Mouse (Mus musculus): ENCODE results near the gene Nrxn3. TPM values are rescaled to one million over a fixed set of nuclear protein-coding genes. Genes with fewer than 3 reads are reported as not detected.

The Nrxn3 gene
- polyA plus RNA-seq, 1 experiment from 2014 or later = 4.4 TPM

DNA sequence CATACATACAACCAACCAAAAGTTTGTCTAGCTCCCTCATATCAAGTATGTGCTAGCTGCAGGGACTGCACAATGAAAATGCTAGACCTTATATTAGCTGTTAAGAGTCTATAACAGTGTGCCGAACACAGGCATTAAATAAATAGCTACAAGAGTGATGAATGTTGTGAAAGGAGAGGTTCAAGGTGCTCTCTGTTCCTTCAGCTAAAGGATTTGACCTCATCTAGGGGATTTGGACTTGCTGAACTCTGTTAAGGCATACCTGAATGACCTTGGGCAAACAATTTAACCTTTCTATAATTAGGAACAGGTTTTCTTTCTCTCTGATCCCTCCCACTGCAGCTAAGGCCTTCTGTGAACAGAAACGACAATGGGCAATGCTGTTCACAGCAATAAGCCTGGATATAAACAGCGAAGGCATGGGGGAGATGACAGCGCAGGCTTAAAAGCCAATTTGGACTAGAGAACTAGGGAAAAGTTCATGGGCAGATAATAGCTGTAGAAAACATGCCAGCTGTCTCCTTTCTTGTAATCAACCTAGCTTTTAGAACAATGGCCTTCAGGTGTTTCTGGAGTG lies 839.4 kb downstream of the Nrxn3 start:
- 0 out of 2 replicates have a peak, but pooled peaks cover 4% of the 10 kb centered on the region for H3K4me1 ChIP-seq
- H3K27ac ChIP-seq (replicated peaks) = no peak overlapping the region
- H3K9me3 ChIP-seq = no peaks in the 10 kb centered on the region
- no peak overlapping the region for H3K4me3 ChIP-seq
- no peak for DNase-seq (ENCODE audit: low spot score)
- 54% methylated on average over 4 of the region's 4 CpGs for WGBS
- 0 out of 2 replicates have a peak, but pooled peaks cover 6% of the 10 kb centered on the region for H3K27me3 ChIP-seq (replicated peaks; ENCODE audit: low read depth, poor library complexity, severe bottlenecking)
- H3K36me3 ChIP-seq (replicated peaks) = no peaks in the 10 kb centered on the region

DNA sequence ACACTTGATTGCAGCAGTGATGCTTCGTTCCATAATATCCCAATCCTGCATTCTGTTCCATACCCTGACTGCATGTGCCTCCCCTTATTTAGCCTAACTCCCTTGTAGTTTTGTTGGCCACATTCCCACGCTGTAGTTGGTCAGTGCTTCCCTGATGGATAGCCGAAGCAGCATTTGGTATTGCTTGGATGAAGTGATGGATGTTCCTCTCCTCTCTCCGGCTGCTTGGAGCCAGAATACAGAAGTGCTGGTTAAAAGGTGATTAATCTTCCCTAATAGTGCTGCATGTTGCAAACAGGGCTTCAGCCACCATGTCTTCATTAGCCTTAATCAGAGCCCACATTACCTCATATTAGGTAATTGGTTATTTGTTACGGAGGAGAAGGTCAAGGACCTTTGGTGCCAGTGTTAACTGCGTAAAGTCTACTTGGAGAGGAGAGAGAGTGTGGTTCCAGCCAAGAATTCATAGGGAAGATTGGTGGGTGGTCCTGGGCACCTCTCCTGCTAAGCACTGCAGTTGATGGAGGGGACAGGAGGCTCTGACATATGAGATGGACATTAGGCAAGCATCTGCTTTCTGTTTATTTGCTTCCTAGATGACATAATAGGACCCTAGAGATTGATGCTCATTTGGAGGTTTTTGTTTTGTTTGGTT lies 846.2 kb downstream of the Nrxn3 start:
- H3K4me1 ChIP-seq = no peaks in the 10 kb centered on the region
- H3K27ac ChIP-seq (replicated peaks) = no peak overlapping the region
- no peaks in the 10 kb centered on the region for H3K36me3 ChIP-seq (replicated peaks)
- DNase-seq (ENCODE audit: low spot score) = no peak
- 0 out of 2 replicates have a peak, but pooled peaks cover 6% of the 10 kb centered on the region for H3K27me3 ChIP-seq (replicated peaks; ENCODE audit: low read depth, poor library complexity, severe bottlenecking)
- H3K9me3 ChIP-seq = no peaks in the 10 kb centered on the region
- no peak overlapping the region for H3K4me3 ChIP-seq
- WGBS = 77% methylated on average over 6 of the region's 6 CpGs

DNA sequence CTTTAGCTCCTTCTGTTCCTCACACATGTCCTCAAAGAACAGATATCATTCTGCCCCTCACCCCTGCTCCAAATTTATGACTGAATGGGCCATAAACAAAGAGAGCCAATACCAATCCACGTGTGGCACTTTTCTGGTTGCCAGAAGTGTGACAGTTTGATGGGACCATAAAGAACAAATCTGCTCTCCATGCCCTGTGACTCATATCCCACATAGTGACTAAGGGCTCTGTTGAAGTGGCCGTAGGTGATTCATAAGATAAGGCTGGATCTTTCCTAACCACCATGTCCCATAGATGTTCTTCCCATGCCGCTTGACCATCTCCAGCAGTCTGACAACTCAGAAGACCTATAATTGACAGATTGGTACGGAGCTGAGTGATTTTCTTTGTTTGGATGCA lies 869.8 kb downstream of the Nrxn3 start:
- H3K4me3 ChIP-seq = no peak overlapping the region
- H3K27ac ChIP-seq (replicated peaks) = no peak overlapping the region
- DNase-seq (ENCODE audit: low spot score) = no peak
- no peaks in the 10 kb centered on the region for H3K27me3 ChIP-seq (replicated peaks; ENCODE audit: low read depth, poor library complexity, severe bottlenecking)
- H3K36me3 ChIP-seq (replicated peaks) = no peaks in the 10 kb centered on the region
- H3K9me3 ChIP-seq = no peaks in the 10 kb centered on the region
- 90% methylated on average over 4 of the region's 4 CpGs for WGBS
- no peaks in the 10 kb centered on the region for H3K4me1 ChIP-seq

DNA sequence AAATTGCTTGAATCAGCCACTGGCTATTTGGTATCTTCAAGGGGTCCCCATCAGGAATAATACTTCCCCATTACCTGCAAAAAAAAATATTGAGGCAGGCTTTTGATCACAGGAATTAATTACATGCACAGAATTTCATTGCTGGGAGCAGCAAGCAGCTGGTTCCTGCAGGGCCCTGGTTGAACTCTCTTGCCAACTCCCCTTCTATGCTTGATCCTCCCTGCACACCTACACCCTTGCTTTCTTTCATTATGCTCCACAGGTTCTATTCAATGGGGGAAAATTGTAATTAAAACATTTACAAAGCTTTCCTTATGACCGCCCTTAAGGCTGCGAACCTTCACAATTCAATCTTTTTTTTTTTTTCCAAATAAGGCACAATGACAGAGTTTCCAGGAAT lies 891.0 kb downstream of the Nrxn3 start:
- whole genome bisulfite sequencing = 68% methylated on average over 2 of the region's 2 CpGs
- DNase-seq (ENCODE audit: low spot score) = no peak
- Histone ChIP-seq H3K4me1 (no peaks in the 10 kb centered on the region), H3K9me3 (no peaks in the 10 kb centered on the region), H3K27ac (replicated peaks) (no peak overlapping the region), H3K27me3 (replicated peaks; ENCODE audit: low read depth, poor library complexity, severe bottlenecking) (no peaks in the 10 kb centered on the region), H3K4me3 (no peak overlapping the region), H3K36me3 (replicated peaks) (no peaks in the 10 kb centered on the region)

DNA sequence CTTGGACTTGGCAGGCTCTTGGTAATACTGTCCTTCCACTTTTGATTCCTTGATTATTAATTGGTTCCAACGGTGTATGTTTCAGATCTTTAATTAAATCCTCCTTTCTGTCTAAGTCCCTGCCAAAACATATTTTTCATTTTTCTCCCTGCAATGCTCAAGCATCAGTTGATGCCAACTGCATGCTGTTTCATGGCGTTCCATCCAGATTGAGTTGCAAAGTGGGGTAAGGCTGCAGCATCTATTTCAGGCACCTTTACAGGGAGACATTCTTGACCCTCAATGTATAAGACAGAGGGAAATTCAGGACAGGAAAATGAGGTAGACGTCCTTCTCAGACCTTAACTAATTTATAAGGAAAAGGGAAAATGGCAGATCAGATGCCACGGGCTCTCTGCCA lies 903.1 kb downstream of the Nrxn3 start:
- Histone ChIP-seq H3K27ac (replicated peaks) (no peak overlapping the region), H3K27me3 (replicated peaks; ENCODE audit: low read depth, poor library complexity, severe bottlenecking) (no peaks in the 10 kb centered on the region), H3K9me3 (no peaks in the 10 kb centered on the region), H3K36me3 (replicated peaks) (no peaks in the 10 kb centered on the region), H3K4me1 (no peaks in the 10 kb centered on the region), H3K4me3 (no peak overlapping the region)
- DNase-seq (ENCODE audit: low spot score) = no peak
- WGBS = 83% methylated on average over 4 of the region's 4 CpGs

DNA sequence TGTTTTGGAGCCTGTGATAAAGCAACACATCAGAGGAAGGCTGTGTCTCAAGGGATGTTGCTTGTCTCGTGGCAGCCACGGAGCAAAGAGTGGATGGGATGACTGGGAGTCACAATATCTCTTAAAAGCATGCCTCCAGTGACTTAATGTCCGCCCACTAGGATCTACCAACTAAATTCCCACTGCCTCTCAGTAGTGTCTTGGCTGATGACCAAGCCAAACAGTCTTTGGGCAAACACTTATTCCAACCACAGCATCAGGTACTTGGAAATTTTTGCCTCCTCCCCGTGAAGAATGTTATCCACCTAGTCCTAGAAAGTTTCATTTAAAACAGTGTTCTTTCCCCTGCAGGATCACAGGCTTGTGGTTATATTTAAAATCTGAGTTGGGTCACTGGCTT lies 917.4 kb downstream of the Nrxn3 start:
- no peak overlapping the region for H3K4me3 ChIP-seq
- H3K27me3 ChIP-seq (replicated peaks; ENCODE audit: low read depth, poor library complexity, severe bottlenecking) = no peaks in the 10 kb centered on the region
- H3K27ac ChIP-seq (replicated peaks) = no peak overlapping the region
- no peaks in the 10 kb centered on the region for H3K9me3 ChIP-seq
- 81% methylated on average over 4 of the region's 4 CpGs for WGBS
- no peaks in the 10 kb centered on the region for H3K36me3 ChIP-seq (replicated peaks)
- no peaks in the 10 kb centered on the region for H3K4me1 ChIP-seq
- DNase-seq (ENCODE audit: low spot score) = no peak

DNA sequence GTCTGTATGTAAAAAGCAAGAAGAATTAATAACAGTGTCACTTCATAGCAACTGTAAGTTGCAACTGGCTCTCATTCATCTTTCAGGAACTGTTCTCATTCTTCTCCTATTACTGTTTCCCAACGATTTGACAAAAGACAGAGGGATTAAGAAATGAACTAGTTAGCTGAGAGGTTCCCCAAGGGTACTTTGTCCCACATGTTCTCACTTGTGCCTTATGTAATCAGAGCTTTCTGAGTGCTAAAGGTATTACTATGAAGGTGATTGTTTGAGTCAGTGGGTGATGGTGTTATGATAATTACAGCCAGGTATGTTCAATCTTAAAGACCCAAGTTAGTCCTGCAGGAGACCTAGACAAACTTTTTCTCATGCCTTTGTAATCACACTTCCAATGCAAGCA lies 918.8 kb downstream of the Nrxn3 start:
- no peaks in the 10 kb centered on the region for H3K9me3 ChIP-seq
- no peak overlapping the region for H3K4me3 ChIP-seq
- no peaks in the 10 kb centered on the region for H3K4me1 ChIP-seq
- no peaks in the 10 kb centered on the region for H3K36me3 ChIP-seq (replicated peaks)
- 22% methylated on average over 1 of the region's 1 CpGs for WGBS
- no peaks in the 10 kb centered on the region for H3K27me3 ChIP-seq (replicated peaks; ENCODE audit: low read depth, poor library complexity, severe bottlenecking)
- H3K27ac ChIP-seq (replicated peaks) = no peak overlapping the region
- DNase-seq (ENCODE audit: low spot score) = no peak

DNA sequence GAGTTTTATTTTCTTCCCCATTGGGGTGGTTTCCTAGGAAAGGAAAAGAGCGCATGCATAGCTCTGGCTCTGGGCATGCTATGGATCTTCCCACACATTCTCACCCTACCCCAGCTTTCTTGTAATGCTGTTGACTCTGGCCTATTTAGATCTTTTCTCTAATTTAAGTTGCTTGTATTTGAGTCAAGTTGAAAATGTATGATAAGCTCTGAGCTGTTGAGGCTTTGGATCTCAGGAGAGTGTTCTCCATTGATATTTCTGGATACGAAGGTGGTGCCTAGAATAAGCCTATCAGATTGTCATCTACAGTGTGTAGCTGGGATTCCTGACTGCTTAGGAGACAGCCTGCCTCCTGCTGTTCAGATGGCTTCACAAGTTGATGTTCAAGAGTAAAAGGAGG lies 930.5 kb downstream of the Nrxn3 start:
- 88% methylated on average over 2 of the region's 2 CpGs for WGBS
- no peak overlapping the region for H3K4me3 ChIP-seq
- DNase-seq (ENCODE audit: low spot score) = no peak

DNA sequence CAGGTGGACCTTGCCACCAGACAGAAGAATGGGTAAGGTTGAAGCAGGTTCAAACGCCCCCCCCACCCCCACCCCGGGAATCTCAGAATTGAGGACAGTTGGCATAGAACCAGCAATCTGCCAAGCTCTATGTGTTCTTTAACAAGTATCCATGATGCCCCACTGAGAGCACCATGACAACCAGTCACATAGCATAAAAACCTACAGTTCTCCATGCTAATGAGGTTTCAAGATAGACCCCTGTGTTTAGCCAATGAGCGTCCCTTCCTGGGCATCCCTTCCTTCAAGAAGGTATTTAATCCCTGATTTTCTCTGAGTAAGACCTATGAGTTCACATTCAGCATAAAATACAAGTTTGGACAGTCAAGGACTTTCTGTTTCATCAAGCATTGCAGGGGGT lies 938.5 kb downstream of the Nrxn3 start:
- no peaks in the 10 kb centered on the region for H3K4me1 ChIP-seq
- no peak overlapping the region for H3K4me3 ChIP-seq
- DNase-seq (ENCODE audit: low spot score) = no peak
- H3K9me3 ChIP-seq = no peaks in the 10 kb centered on the region
- H3K27me3 ChIP-seq (replicated peaks; ENCODE audit: low read depth, poor library complexity, severe bottlenecking) = no peaks in the 10 kb centered on the region
- H3K36me3 ChIP-seq (replicated peaks) = no peaks in the 10 kb centered on the region
- H3K27ac ChIP-seq (replicated peaks) = no peak overlapping the region
- 77% methylated on average over 3 of the region's 3 CpGs for WGBS

More for the DNA sequence above, 930.5 kb downstream of the Nrxn3 start:
- Histone ChIP-seq H3K36me3 (replicated peaks) (no peaks in the 10 kb centered on the region), H3K27ac (replicated peaks) (no peak overlapping the region), H3K27me3 (replicated peaks; ENCODE audit: low read depth, poor library complexity, severe bottlenecking) (no peaks in the 10 kb centered on the region), H3K4me1 (no peaks in the 10 kb centered on the region), H3K9me3 (no peaks in the 10 kb centered on the region)

DNA sequence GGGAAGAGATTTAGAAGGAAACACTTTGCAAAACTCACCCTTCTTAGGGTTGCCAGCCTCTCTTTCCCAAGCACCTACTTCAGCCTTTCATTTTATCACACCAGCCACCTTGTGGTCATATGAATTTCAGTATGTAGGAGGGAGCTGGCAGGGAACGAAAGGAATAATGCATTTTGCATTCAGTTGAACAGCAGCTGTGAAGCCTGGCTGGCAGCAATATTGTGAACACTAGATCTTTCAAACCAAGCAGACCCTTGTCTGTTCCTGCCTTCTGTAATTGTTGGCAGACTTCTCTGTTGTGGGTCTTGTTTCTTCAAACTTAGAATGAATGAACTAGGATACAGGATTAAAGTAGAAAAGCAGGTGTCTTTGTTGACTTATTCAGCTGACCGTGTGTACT lies 946.2 kb downstream of the Nrxn3 start:
- DNase-seq (ENCODE audit: low spot score) = no peak
- H3K36me3 ChIP-seq (replicated peaks) = no peaks in the 10 kb centered on the region
- WGBS = 82% methylated on average over 2 of the region's 2 CpGs
- H3K27me3 ChIP-seq (replicated peaks; ENCODE audit: low read depth, poor library complexity, severe bottlenecking) = no peaks in the 10 kb centered on the region
- no peaks in the 10 kb centered on the region for H3K4me1 ChIP-seq
- H3K27ac ChIP-seq (replicated peaks) = no peak overlapping the region
- no peak overlapping the region for H3K4me3 ChIP-seq
- H3K9me3 ChIP-seq = no peaks in the 10 kb centered on the region

DNA sequence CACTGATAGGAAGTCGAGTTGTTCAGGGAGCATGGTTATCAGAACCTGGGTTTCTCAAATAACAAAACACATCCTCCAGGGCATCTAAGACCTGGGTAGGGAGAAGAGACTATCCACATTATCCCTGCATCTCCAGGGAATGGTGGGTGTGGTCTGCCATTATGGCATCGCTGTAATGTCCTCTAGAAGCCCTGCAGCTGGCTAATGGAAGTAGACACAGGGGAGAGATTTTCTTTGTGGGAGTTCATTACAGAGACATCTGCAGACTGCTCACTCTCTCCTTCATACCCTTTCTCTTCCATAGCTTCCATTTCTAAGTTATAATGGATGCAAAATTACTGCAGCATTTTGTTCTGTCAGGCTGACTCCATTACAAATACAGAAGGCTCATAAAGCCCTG lies 950.1 kb downstream of the Nrxn3 start:
- Histone ChIP-seq H3K27ac (replicated peaks) (no peak overlapping the region), H3K36me3 (replicated peaks) (no peaks in the 10 kb centered on the region), H3K27me3 (replicated peaks; ENCODE audit: low read depth, poor library complexity, severe bottlenecking) (no peaks in the 10 kb centered on the region), H3K9me3 (no peaks in the 10 kb centered on the region), H3K4me3 (no peak overlapping the region), H3K4me1 (peaks cover 5% of the 10 kb centered on the region; the same call in 1 of the 2 replicates)
- WGBS = 69% methylated on average over 2 of the region's 2 CpGs
- DNase-seq (ENCODE audit: low spot score) = no peak

DNA sequence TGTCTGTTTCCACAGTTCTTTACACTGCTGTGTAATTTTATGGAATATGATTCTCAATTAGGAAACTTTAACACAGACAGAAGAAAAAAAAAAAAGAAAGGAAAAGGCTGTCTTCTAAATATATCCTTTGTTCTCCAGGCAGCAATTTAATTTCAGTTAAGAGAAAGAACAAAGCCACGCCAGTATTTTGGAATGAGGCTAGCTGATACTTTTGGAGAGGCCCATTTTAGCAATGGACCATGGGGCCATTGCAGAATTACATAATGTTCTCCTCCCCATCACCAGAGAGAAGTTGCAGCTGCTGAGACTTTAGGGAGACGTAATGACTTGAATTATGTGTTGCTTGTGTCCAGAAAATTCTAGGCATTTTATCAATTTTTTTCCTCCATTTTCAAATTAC lies 963.0 kb downstream of the Nrxn3 start:
- no peaks in the 10 kb centered on the region for H3K36me3 ChIP-seq (replicated peaks)
- no peaks in the 10 kb centered on the region for H3K4me1 ChIP-seq
- no peaks in the 10 kb centered on the region for H3K27me3 ChIP-seq (replicated peaks; ENCODE audit: low read depth, poor library complexity, severe bottlenecking)
- 81% methylated on average over 2 of the region's 2 CpGs for WGBS
- H3K27ac ChIP-seq (replicated peaks) = no peak overlapping the region
- DNase-seq (ENCODE audit: low spot score) = no peak
- no peaks in the 10 kb centered on the region for H3K9me3 ChIP-seq
- no peak overlapping the region for H3K4me3 ChIP-seq

DNA sequence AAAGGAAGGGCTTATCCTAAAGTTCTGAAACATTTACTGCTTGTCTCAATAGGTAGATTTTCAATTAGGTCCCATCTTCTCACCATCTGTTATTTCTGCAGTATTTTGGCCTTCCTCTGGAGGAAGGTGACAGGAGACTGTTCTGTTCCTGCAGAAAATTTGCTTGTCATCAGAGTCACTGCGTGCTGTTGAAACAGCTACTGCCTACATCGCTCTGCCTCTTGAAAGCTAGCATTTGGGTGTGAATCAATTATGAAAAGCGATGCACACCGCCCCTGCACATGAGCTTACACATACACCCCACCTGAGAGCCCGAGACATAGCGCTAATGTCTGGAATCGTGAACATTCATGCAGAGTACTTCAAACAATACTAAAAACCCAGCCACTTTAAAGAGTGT lies 966.4 kb downstream of the Nrxn3 start:
- 92% methylated on average over 7 of the region's 7 CpGs for WGBS
- H3K4me3 ChIP-seq = no peak overlapping the region

More for the DNA sequence above, 966.4 kb downstream of the Nrxn3 start:
- Histone ChIP-seq H3K36me3 (replicated peaks) (no peaks in the 10 kb centered on the region), H3K4me1 (no peaks in the 10 kb centered on the region), H3K27me3 (replicated peaks; ENCODE audit: low read depth, poor library complexity, severe bottlenecking) (no peaks in the 10 kb centered on the region), H3K9me3 (no peaks in the 10 kb centered on the region), H3K27ac (replicated peaks) (no peak overlapping the region)
- DNase-seq (ENCODE audit: low spot score) = no peak

Data from embryonic facial prominence, embryonic 10.5 days (tissue).